Comparison of ENCODE assay signal across 21 mouse cellular contexts in the genomic region with DNA sequence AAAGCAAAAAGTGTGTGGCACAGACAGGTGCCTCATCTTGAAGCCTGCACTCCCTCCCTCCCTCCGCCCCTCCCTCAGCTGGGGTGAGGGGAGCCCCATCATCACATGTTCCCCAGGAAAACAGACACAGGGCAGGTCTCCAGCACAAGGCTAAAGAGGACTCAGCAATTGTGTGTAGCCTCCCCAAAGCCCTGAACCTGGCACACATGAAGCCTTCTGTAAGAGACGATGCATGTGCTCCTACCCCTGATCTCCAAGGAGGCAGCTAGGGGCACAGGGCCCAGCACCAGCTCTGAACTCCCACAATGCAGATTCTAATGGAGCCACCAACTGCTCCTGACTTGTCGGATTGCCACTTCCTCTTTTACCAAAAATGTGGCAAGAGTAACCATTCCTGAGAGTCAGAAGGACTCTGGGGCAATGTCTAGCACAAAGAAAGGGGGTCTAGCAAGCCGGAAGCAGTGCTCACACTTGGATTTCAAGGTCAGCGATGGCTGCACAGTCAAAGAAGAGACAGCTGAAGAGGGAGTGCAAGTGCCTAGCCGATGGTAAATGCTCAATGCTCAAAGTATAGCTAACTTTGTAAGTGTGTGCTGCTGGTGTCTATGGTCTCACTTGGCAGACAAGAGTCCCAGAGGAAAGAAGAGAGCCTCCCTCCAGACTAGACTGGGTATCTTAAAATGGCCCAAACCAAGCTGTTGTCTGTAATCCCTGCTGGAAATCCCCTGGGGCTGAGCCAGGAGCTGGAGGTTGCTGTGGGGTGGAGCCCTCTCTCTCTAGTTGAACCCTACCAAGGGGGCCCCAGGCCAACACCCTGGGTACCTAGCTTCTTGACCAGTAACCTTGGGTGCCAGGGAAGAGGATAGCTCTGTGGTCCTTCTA. TPM values are rescaled to one million over a fixed set of nuclear protein-coding genes. Genes with fewer than 3 reads are reported as not detected.
DNase-seq lines count a peak whose midpoint lies in the region; ATAC-seq lines count a peak whose summit lies in the region.
"Had no signal": no experiment of that assay in that cellular context is flagged by ENCODE, and none has a peak within 500 bp of the region (broad histone marks: within the 10 kb centered on the region; RNA-seq: fewer than 3 reads in every experiment).

No protein-coding gene starts in this region.

- ATAC-seq in heart, embryonic 12.5 days (ENCODE audit: insufficient number of reproducible peaks, low FRiP score): no peak
- peak; percentile 87 for ATAC-seq in granulocyte monocyte progenitor cell, adult 5-6 weeks (replicated peaks; ENCODE audit: poor library complexity, severe bottlenecking)
- no peak for ATAC-seq in midbrain, embryonic 11.5 days (ENCODE audit: low FRiP score)
- ATAC-seq: forebrain, embryonic 15.5 days; liver, embryonic 12.5 days had no signal

- H3K27me3 ChIP-seq in heart, embryonic 12.5 days (replicated peaks): no peaks in the 10 kb centered on the region
- no peaks in the 10 kb centered on the region for H3K27me3 ChIP-seq in midbrain, embryonic 11.5 days (ENCODE audit: control insufficient read depth, insufficient read depth, low read length)
- H3K27me3 ChIP-seq: forebrain, embryonic 15.5 days; heart, embryonic 15.5 days; liver, embryonic 12.5 days; midbrain, embryonic 12.5 days had no signal

- peak; percentile 91 for DNase-seq in heart, adult 11 months
- DNase-seq in 3T3-L1 (ENCODE audit: low read depth, low spot score) (peak; percentile 62), NIH3T3 (ENCODE audit: low read depth) (peak; percentile 34)
- no peak for DNase-seq in midbrain, embryonic 11.5 days (ENCODE audit: low spot score, missing footprints)
- DNase-seq in kidney, postnatal 36 days: no peak
- no peak for DNase-seq in urinary bladder, postnatal 4 days (ENCODE audit: low spot score in 2 of 2)
- DNase-seq: adrenal gland, postnatal 25 days; cerebellum, postnatal 14 days; heart, adult 18-20 months; right cerebral cortex, postnatal 25 days had no signal

- no peak overlapping the region for H3K9ac ChIP-seq in heart, embryonic 12.5 days
- H3K9ac ChIP-seq in midbrain, embryonic 11.5 days (ENCODE audit: low read length): no peak overlapping the region
- H3K9ac ChIP-seq: forebrain, embryonic 15.5 days; heart, embryonic 15.5 days; liver, embryonic 12.5 days; midbrain, embryonic 12.5 days had no signal

- no peak overlapping the region for H3K4me3 ChIP-seq in heart, embryonic 12.5 days
- H3K4me3 ChIP-seq in midbrain, embryonic 11.5 days (ENCODE audit: low read depth, low read length): no peak overlapping the region
- H3K4me3 ChIP-seq: forebrain, embryonic 15.5 days; heart, embryonic 15.5 days; layer of hippocampus, adult 2 months; liver, embryonic 12.5 days; midbrain, embryonic 12.5 days had no signal

- H3K9me3 ChIP-seq in heart, embryonic 12.5 days (replicated peaks): 0 out of 2 replicates have a peak, but pooled peaks cover 4% of the 10 kb centered on the region
- H3K9me3 ChIP-seq in midbrain, embryonic 11.5 days (ENCODE audit: control insufficient read depth, low read length): no peaks in the 10 kb centered on the region
- H3K9me3 ChIP-seq: forebrain, embryonic 15.5 days; heart, embryonic 15.5 days; liver, embryonic 12.5 days; midbrain, embryonic 12.5 days had no signal

- H3K4me1 ChIP-seq in heart, embryonic 12.5 days (replicated peaks): no peaks in the 10 kb centered on the region
- no peaks in the 10 kb centered on the region for H3K4me1 ChIP-seq in midbrain, embryonic 11.5 days (ENCODE audit: control insufficient read depth, insufficient read depth, low read length)
- H3K4me1 ChIP-seq: forebrain, embryonic 15.5 days; heart, embryonic 15.5 days; liver, embryonic 12.5 days; midbrain, embryonic 12.5 days had no signal

- 75% methylated on average over 6 of the region's 6 CpGs for WGBS in heart, embryonic 12.5 days
- 84% methylated on average over 6 of the region's 6 CpGs for WGBS in midbrain, embryonic 11.5 days

- no peak overlapping the region for H3K4me2 ChIP-seq in heart, embryonic 12.5 days
- H3K4me2 ChIP-seq in midbrain, embryonic 11.5 days: no peak overlapping the region
- H3K4me2 ChIP-seq: forebrain, embryonic 15.5 days; heart, embryonic 15.5 days; liver, embryonic 12.5 days; midbrain, embryonic 12.5 days had no signal

- H3K27ac ChIP-seq in heart, embryonic 12.5 days (ENCODE audit: poor library complexity, severe bottlenecking): no peak overlapping the region
- no peak overlapping the region for H3K27ac ChIP-seq in midbrain, embryonic 11.5 days (ENCODE audit: low read depth, low read length)
- H3K27ac ChIP-seq: forebrain, embryonic 15.5 days; heart, embryonic 15.5 days; layer of hippocampus, adult 2 months; liver, embryonic 12.5 days; midbrain, embryonic 12.5 days had no signal

- no peaks in the 10 kb centered on the region for H3K36me3 ChIP-seq in heart, embryonic 12.5 days
- H3K36me3 ChIP-seq in midbrain, embryonic 11.5 days (ENCODE audit: control insufficient read depth, insufficient read depth, low read length): no peaks in the 10 kb centered on the region
- H3K36me3 ChIP-seq: forebrain, embryonic 15.5 days; heart, embryonic 15.5 days; liver, embryonic 12.5 days; midbrain, embryonic 12.5 days had no signal

RNA-seq across cellular contexts. Expression of a gene that starts 29.9 kb away (rescaled TPM):
- polyA plus RNA-seq in heart, embryonic 12.5 days (2016; fragmentation: Nextera tagmentation; extraction: Ambion mirVana): 3.8 and 4.1 TPM in 2 replicates
- 41.1 and 42.9 TPM in 2 replicates for total RNA-seq in granulocyte monocyte progenitor cell, adult 5-6 weeks (2014; fragmentation: Nextera tagmentation)
- 33.8 and 37.0 TPM in 2 replicates for total RNA-seq in granulocyte monocyte progenitor cell, adult 5-6 weeks (2017)
- 1.9 and 2.4 TPM in 2 replicates for polyA plus RNA-seq in midbrain, embryonic 11.5 days (2014; fragmentation: Nextera tagmentation; extraction: Ambion mirVana)

RNA-seq across cellular contexts. Expression of a gene that starts 38.4 kb away (rescaled TPM):
- polyA plus RNA-seq in heart, embryonic 12.5 days (2016; fragmentation: Nextera tagmentation; extraction: Ambion mirVana): not detected in 2 replicates
- total RNA-seq in granulocyte monocyte progenitor cell, adult 5-6 weeks (2014; fragmentation: Nextera tagmentation): 0.49 TPM in 1 of 2 replicates, not detected in the other
- 1.1 and 1.8 TPM in 2 replicates for total RNA-seq in granulocyte monocyte progenitor cell, adult 5-6 weeks (2017)
- 0.04 TPM in 1 of 2 replicates, not detected in the other for polyA plus RNA-seq in midbrain, embryonic 11.5 days (2014; fragmentation: Nextera tagmentation; extraction: Ambion mirVana)
- polyA plus RNA-seq: C2C12; intestine, embryonic 14.5 days; kidney, embryonic 16.5 days; liver, embryonic 12.5 days; midbrain, embryonic 12.5 days; neural tube, embryonic 14.5 days had no signal

Comparison
In these comparisons a context has a peak if more than half of its experiments do, and no peak if none do; other contexts are left out.
1. DNase-seq: peak in heart, adult 11 months (single experiment), 3T3-L1 (single experiment) and NIH3T3 (single experiment); none in midbrain, embryonic 11.5 days (single experiment), kidney, postnatal 36 days (0 of 2) and urinary bladder, postnatal 4 days (0 of 2).